Mouse (Mus musculus) cerebellum, adult (tissue): ENCODE measurements at regions not wholly inside any gene's neighbourhood (a gene's known extent, or its start where the extent isn't known, plus 50 kb on each side); places are given as distances from the start of the nearest gene placed in this dataset.

Experiments used
- ATAC-seq: cut with Nextera tagmentation; 2 replicates; pipeline ENCODE4 v1.9.2; 2017; ENCODE audit warnings: mild to moderate bottlenecking, moderate library complexity, mixed read lengths; ENCODE audit not compliant: insufficient number of reproducible peaks, low FRiP score, low TSS enrichment

DNA sequence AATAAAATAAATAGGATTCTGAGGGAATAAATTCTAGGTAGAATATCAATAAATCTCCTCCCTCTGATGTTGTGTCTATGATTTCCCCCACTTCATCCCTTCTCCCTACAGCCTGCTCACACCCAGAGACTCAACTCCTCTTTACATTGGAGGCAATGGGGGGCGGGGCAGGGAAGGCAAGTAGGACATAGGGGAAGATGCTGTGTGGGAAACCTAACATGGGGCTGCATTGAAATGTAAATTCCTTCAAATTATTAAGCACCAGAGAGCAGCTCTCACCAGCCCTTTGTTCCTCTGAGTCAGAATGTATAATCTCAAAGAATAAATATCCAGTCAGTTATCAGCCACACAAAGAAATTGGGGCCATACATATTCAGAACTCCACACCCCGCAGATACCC is 91.6 kb downstream of the Nuf2 start:
- no peak for ATAC-seq

DNA sequence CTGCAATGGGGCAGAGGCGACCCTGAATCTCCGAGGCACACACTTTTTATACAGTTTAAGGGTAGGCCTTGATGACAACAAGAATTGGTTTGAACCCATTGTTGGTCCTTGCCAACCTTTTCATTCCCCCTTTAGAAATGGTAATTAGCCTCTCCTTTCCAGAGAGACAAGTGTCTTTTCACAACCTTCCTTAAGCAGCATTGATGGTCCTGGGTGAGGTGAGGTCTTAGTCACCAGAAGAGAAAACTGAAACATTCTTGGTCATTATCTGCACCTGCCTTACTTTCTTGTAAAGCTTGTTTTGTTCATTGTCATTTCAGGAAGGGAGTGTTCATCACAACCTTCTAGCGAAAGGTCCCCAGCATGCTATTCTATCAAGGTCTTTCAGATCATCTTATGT is 93.3 kb downstream of the Nuf2 start:
- no peak for ATAC-seq

DNA sequence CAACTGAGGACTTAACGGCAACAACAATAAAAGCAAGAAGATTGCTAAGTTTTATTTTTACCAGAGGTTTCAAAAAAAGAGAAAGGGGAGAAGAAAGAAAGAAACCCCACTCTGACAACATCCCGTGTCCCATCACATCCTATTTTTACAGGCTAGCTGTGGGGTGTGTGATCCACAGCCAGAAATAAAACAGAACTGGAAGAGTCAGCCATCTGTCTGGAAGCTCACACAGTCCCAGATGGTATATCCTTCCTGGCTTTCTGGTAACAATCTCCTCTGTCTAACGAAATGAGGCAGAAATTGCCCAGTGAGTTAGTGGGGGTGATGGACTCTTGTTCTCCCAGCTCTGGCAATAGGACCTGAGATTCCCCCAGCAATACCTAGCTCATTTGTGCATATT is 108.9 kb downstream of the Nuf2 start:
- ATAC-seq = peak; percentile 82

GRCm38 (mm10) chr1:169421671-169422070 is 109.6 kb downstream of the Nuf2 start:
- peak; percentile 37; the same call in 1 of the 2 replicates for ATAC-seq

DNA sequence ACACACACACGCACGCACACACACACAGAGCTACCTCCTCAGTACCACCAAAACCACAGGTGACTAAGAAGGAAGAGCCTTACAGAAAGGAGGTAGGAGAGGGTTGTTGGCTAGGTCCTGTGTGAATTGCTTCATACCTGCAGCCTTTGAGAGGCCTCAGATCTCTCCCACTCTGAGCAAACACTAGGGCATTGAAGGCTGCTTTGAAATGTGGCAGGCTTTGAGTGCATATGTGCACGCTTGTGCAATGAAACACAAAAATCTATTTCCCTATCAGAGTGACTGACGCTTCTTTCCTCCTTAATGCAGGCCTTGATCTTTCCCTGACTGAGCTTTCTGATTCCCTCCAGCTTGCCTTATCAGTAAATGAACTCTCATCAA is 112.6 kb downstream of the Nuf2 start:
- no peak for ATAC-seq

DNA sequence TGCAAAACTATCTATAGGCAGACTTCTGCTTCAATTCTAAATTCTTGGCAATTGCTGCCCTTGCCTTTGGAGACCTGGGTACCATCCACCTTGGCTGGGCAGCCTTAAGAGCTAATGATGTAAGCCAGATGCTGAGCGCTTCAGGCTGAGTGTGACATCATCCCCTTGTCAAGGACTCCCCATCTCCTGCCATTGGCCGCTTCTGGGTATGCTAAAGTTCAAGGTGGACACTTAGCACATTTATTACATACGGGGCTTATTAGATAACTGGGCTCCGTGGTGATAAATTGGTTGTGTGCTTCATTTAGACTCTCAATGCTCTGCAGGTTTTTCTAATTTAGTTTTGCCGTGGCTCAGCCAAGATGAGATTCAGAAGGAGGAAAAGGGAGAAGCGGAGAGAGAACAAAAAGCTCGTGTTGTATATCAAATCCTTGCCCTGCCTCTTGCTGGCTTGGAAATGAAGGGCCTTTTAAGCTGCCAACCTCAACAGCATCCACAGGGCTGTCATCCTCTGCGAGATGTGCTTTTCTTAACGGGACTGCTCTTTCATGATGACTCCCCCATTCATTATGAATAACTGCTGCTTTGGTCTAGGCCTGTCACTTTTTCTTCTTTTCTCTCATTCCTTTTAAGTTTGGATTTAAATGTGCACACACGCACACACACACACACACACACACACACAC is 113.1 kb downstream of the Nuf2 start:
- no peak for ATAC-seq

DNA sequence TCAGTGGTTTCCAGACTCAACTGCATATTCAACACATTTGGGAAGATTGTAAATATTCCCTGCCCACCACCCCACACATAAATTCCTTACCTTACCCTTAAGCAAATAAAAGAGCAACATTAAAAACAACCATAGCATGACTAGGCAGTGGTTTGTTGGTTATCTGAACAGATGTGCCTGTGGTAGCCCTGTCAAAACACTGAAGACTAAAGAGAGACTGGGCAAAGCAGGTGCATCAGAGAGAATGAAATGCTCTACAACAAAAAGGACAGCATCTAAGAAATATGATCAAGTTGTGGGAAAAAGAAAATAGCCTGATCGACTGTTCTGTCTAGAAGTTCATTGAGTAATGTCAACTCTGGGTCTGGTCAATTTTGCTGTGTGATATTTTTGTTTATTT is 114.6 kb downstream of the Nuf2 start:
- no peak for ATAC-seq

- ATAC-seq = no peak
Observed at GRCm38 (mm10) chr1:169408120-169408519, 123.1 kb downstream of the Nuf2 start.

DNA sequence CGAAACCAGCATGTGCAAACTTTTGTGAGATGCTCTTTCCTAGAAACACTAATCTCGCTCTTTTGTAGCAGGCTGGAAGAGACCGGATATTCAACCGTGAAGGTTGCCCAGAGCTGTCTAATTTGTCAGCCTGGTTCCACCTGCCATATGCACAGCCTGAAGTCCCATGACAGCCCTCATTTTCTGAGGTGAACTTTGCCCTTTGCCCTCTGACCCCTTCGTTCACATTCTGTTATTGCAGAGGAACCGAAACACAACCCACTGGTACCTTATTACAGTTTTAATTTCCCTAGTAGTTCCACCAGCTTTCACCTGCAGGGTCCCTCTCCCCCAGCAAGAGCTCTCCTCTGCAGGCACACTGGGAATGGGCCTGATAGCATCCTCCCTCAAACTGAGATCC is 130.4 kb downstream of the Nuf2 start:
- ATAC-seq = no peak

- ATAC-seq = no peak
Observed at GRCm38 (mm10) chr1:169397371-169397770, 133.9 kb downstream of the Nuf2 start.

DNA sequence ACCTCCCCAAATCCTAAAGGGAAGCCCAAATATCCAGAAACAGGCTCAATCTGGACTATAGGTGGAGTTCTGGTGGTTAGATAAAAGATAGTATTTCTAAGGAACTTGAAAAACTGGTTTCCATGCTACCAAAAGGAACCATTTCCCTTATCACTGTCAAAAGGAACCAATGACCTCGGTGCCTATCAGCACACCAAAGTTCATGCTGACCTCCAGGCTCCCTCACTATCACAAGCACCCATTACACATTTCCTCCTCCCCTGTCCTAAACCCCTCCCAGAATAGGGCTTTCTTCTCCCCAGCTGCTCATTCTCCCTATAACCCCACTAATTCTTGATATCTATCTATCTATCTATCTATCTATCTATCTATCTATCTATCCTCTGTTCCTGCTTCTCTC is 144.2 kb downstream of the Nuf2 start:
- no peak for ATAC-seq

DNA sequence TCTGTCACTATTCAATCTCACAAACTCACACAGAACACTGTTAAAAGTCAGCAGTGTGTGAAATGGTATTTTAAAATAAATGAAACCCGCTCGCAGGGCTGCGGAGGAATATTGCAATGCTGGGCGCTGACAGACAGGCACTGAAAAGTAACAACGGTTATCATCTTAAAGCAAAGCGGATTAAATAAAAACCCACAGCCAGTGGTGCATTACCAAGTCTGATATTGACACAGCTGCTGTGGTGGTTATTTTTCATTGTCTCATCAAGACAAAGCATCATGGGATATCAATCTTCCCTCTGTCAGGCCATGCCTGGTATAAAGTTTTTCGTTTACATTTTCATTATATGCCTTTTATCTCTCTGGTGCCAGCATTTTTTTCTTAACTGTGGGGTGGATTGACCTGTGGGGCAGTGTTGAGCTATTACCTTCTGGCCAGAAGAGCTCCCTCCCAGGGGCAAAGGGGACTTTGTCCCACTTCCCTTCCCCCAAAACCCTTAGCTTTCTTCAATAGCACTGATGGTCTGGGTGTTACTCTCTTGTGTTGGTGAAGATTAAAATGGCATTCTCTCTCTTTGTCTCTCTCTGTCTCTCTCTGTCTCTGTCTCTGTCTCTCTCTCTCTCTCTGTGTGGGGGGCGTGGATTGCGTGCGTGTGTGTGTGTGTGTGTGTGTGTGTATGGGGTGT is 145.4 kb downstream of the Nuf2 start:
- no peak for ATAC-seq

- no peak for ATAC-seq
Observed at GRCm38 (mm10) chr1:169374686-169375085, 156.6 kb downstream of the Nuf2 start.

GRCm38 (mm10) chr1:169368758-169369157 is 162.5 kb downstream of the Nuf2 start:
- no peak for ATAC-seq

- no peak for ATAC-seq
Observed at GRCm38 (mm10) chr1:169367772-169368501, 163.3 kb downstream of the Nuf2 start.

DNA sequence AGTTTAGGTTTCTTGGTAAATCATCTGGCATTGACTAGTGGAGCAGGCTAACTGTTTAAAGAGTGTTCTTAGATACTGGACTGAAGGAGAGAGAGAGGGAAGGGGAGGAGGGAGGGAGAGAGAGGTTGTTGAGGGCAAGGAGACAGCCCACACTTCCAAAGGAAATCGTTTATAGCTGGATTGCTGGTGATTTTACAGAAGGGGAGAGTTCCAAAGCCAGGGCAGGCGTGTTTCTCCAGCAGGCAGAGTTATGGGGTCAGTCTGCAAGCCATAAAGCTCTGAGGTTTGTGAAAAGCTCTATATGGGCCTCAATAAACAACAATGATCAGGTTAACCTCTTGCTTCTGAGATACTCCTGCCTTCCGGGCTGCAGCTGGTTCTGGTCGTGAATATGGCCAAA is 163.9 kb downstream of the Nuf2 start:
- ATAC-seq = no peak

GRCm38 (mm10) chr1:169362564-169362963 is 168.7 kb downstream of the Nuf2 start:
- no peak for ATAC-seq

DNA sequence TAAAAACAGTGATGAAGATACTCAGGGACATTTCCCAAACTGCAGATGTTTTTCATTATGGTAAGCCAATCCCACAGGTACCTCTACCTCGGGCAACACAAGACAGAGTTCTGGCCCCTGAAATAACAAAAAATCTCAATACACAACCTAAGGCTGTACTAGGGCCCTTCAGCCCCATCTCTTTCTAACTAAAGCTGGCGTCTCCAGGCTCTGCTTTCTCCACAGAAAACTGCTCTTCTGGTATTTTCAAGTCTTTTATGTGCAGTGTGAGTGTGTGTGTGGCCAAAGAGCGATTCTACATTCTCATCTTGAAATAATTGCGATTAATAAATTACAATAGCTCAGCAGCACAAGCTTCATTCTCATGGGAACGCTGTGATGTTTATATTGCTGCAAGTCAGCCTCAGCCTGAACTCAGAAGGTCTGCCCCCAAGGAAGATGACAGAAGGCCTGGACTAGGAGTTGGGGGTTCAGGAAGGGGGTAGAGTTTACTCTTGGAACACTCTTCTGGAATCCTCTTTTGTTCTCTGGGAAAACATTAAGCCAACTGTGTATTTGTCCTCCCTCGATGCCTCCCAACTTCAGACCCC is 173.5 kb downstream of the Nuf2 start:
- ATAC-seq = no peak

- no peak for ATAC-seq
Observed at GRCm38 (mm10) chr1:169354021-169354420, 177.2 kb downstream of the Nuf2 start.

DNA sequence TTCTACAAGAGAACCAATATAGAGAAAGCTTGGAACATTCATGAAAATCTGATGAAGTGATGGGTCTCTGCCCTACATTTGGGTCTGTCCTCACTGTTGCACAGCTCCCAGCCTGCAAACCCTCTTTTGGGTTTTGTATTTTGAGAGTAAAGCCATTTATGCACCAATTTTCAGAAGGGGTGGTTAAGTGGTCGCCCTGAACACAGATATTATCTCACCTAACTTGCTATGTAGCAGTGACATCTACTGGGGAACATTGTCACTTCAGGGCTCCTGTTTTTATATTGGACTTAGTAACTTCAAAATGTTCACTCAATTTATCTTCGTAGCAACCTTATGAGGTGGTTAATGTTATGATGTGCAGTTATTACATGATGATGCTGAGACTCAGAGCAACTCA is 183.6 kb downstream of the Nuf2 start:
- ATAC-seq = no peak

- ATAC-seq = no peak
Observed at GRCm38 (mm10) chr1:169346876-169347275, 184.4 kb downstream of the Nuf2 start.
